In genomic region chr8:70001176-70001891, GRCm38 (mm10) we compare ENCODE assay signal across 7 mouse cellular contexts. TPM values are rescaled to one million over a fixed set of nuclear protein-coding genes. Genes with fewer than 3 reads are reported as not detected.
A peak's percentile ranks its signal among the peaks of the same experiment; 100 is the strongest.
DNase-seq lines count a peak whose midpoint lies in the region; TF ChIP-seq lines count a peak whose summit lies in the region.

No protein-coding gene starts in this region.

- in situ Hi-C loops in ES-E14 (cut with MboI; ENCODE audit: low sequenced_read_pairs in 2 of 2, unreplicated experiment in 2 of 2) = no loop called here

- DNase-seq in ES-E14 (ENCODE audit: low read depth, low spot score) = peak; percentile 81
- DNase-seq in adrenal gland, postnatal 10 days = peak; percentile 64
- DNase-seq in heart, postnatal 14 days = peak; percentile 54 to 65
- peak; percentile 95 for DNase-seq in large intestine, adult 2 months (ENCODE audit: low read depth, low spot score)
- peak; percentile 42 for DNase-seq in midbrain, embryonic 10.5 days (ENCODE audit: low spot score)
- DNase-seq in spleen, adult 2 months (ENCODE audit: low read depth in 1 of 2, low spot score in 2 of 2) = peak; percentile 53 to 60

- H3K9me3 ChIP-seq in ES-E14 (ENCODE audit: control insufficient read depth, insufficient read depth, low read depth, low read length) = no peaks in the 10 kb centered on the region
- H3K9me3 ChIP-seq in erythroblast, embryonic 14.5 days (ENCODE audit: control insufficient read depth, low read length) = no peaks in the 10 kb centered on the region
- no peaks in the 10 kb centered on the region for H3K9me3 ChIP-seq in midbrain, embryonic 10.5 days (replicated peaks)

- peak overlapping the region; percentile 69 to 71 for H3K4me3 ChIP-seq in ES-E14 (ENCODE audit: insufficient read depth in 1 of 2, low read depth in 1 of 2, low read length in 2 of 2, poor library complexity in 1 of 2, severe bottlenecking in 1 of 2)
- peak overlapping the region; percentile 61 for H3K4me3 ChIP-seq in erythroblast, embryonic 14.5 days (replicated peaks)
- H3K4me3 ChIP-seq in midbrain, embryonic 10.5 days = peak overlapping the region; percentile 36
- peak overlapping the region; percentile 43 for H3K4me3 ChIP-seq in spleen, adult 2 months (ENCODE audit: extremely low read depth, insufficient read depth, insufficient read length)

- under 1% methylated on average over 16 of the region's 16 CpGs for WGBS in large intestine, adult 2 months
- 5% methylated on average over 16 of the region's 16 CpGs for WGBS in midbrain, embryonic 10.5 days
- under 1% methylated on average over 16 of the region's 16 CpGs for WGBS in spleen, adult 2 months

- peaks cover 6 to 20% of the 10 kb centered on the region in 2 experiments; a peak in 3 of 4 replicates for H3K4me1 ChIP-seq in ES-E14 (ENCODE audit: control insufficient read depth in 2 of 2, insufficient read depth in 2 of 2, low read length in 2 of 2, poor library complexity in 1 of 2)
- peaks cover 37% of the 10 kb centered on the region for H3K4me1 ChIP-seq in erythroblast, embryonic 14.5 days (ENCODE audit: control insufficient read depth)
- peaks cover 22% of the 10 kb centered on the region for H3K4me1 ChIP-seq in midbrain, embryonic 10.5 days
- H3K4me1 ChIP-seq in spleen, adult 2 months (ENCODE audit: control insufficient read depth, insufficient read depth, insufficient read length) = peaks cover 16% of the 10 kb centered on the region; the same call in 1 of the 2 replicates

- intact Hi-C loops in heart, postnatal 14 days (cut with DNase I) = loop anchor here (1.0 kb wide), 1 partner anchor 82 kb away; no protein-coding TSS in a partner anchor

- no peak for TF ChIP-seq POLR2A in spleen, adult 2 months (IDR thresholded peaks at IDR 0.05; ENCODE audit: low read depth, low read length)

- H3K27ac ChIP-seq in ES-E14 (ENCODE audit: insufficient read depth, low read depth, low read length, poor library complexity, severe bottlenecking) = peak overlapping the region; percentile 96
- peak overlapping the region; percentile 49 for H3K27ac ChIP-seq in midbrain, embryonic 10.5 days (replicated peaks)
- H3K27ac ChIP-seq in spleen, adult 2 months (ENCODE audit: insufficient read depth, low read length) = peak overlapping the region; percentile 78

- peak overlapping the region; percentile 84 for H3K9ac ChIP-seq in ES-E14 (ENCODE audit: insufficient read depth, low read depth, low read length, poor library complexity, severe bottlenecking)

- peak; percentile 60; the same call in 1 of the 2 replicates for TF ChIP-seq CTCF in spleen, adult 2 months (IDR thresholded peaks at IDR 0.05; ENCODE audit: extremely low read depth, insufficient read depth, insufficient read length, insufficient replicate concordance)

- H3K27me3 ChIP-seq in erythroblast, embryonic 14.5 days (ENCODE audit: control insufficient read depth) = no peaks in the 10 kb centered on the region
- no peaks in the 10 kb centered on the region for H3K27me3 ChIP-seq in midbrain, embryonic 10.5 days (ENCODE audit: low read depth, poor library complexity, severe bottlenecking)
- H3K27me3 ChIP-seq in spleen, adult 2 months (ENCODE audit: control insufficient read depth, insufficient read depth, low read length) = no peaks in the 10 kb centered on the region

- no peaks in the 10 kb centered on the region for H3K36me3 ChIP-seq in ES-E14 (ENCODE audit: control insufficient read depth, insufficient read depth, low read length, poor library complexity, severe bottlenecking)
- no peaks in the 10 kb centered on the region for H3K36me3 ChIP-seq in erythroblast, embryonic 14.5 days (ENCODE audit: control insufficient read depth)
- H3K36me3 ChIP-seq in midbrain, embryonic 10.5 days = no peaks in the 10 kb centered on the region
- H3K36me3 ChIP-seq in spleen, adult 2 months (ENCODE audit: control insufficient read depth, insufficient read depth, low read length) = no peaks in the 10 kb centered on the region

TF ChIP-seq in ES-E14, 5 proteins besides CTCF, POLR2A, EP300 and RAD21:
- TF ChIP-seq ZNF384 (IDR thresholded peaks at IDR 0.05; ENCODE audit: low read depth, low read length) (no peak), CHD2 (IDR thresholded peaks at IDR 0.05; ENCODE audit: low read depth, low read length) (peak; percentile 70; the same call in 1 of the 2 replicates)
TF ChIP-seq in ES-E14: peak in this region for 1.

RNA-seq across cellular contexts. Expression of gene Gatad2a, which starts 5.2 kb away (rescaled TPM):
- 139 and 148 TPM in 2 replicates for total RNA-seq in ES-E14 (2012; rRNA removed)
- total RNA-seq in adrenal gland, postnatal 10 days (2021) = 10 to 100 TPM; 84.4 to 90.0 TPM
- 5.9 and 8.1 TPM in 2 replicates for polyA plus RNA-seq in erythroblast, embryonic 14.5 days (2012)
- 10 to 100 TPM; 41.7 to 41.9 TPM for total RNA-seq in heart, postnatal 14 days (2021)
- 45.2 and 73.1 TPM in 2 replicates for polyA plus RNA-seq in large intestine, adult 2 months (2012; rRNA removed)
- 48.0 and 48.7 TPM in 2 replicates for polyA plus RNA-seq in midbrain, embryonic 10.5 days (2016; fragmentation: Nextera tagmentation; extraction: Ambion mirVana)
- 45.8 and 64.6 TPM in 2 replicates for polyA plus RNA-seq in spleen, adult 2 months (2012; rRNA removed)

RNA-seq across cellular contexts. Expression of gene Mau2, which starts 41.2 kb away (rescaled TPM):
- 82.4 and 124 TPM in 2 replicates for total RNA-seq in ES-E14 (2012; rRNA removed)
- total RNA-seq in adrenal gland, postnatal 10 days (2021) = 10 to 100 TPM; 53.8 to 56.2 TPM
- 1.5 TPM in 2 replicates for polyA plus RNA-seq in erythroblast, embryonic 14.5 days (2012)
- total RNA-seq in heart, postnatal 14 days (2021) = 10 to 100 TPM; 39.3 to 40.3 TPM
- 52.0 and 84.9 TPM in 2 replicates for polyA plus RNA-seq in large intestine, adult 2 months (2012; rRNA removed)
- polyA plus RNA-seq in midbrain, embryonic 10.5 days (2016; fragmentation: Nextera tagmentation; extraction: Ambion mirVana) = 57.2 and 67.4 TPM in 2 replicates
- polyA plus RNA-seq in spleen, adult 2 months (2012; rRNA removed) = 83.3 and 108 TPM in 2 replicates

RNA-seq across cellular contexts. Expression of gene Sugp1, which starts 41.3 kb away (rescaled TPM):
- total RNA-seq in ES-E14 (2012; rRNA removed) = 38.5 and 38.8 TPM in 2 replicates
- 10 to 100 TPM; 24.1 to 29.7 TPM for total RNA-seq in adrenal gland, postnatal 10 days (2021)
- polyA plus RNA-seq in erythroblast, embryonic 14.5 days (2012) = 4.0 TPM in 2 replicates
- 10 to 100 TPM; 19.1 to 19.4 TPM for total RNA-seq in heart, postnatal 14 days (2021)
- polyA plus RNA-seq in large intestine, adult 2 months (2012; rRNA removed) = 10.8 and 11.1 TPM in 2 replicates
- 51.9 and 57.7 TPM in 2 replicates for polyA plus RNA-seq in midbrain, embryonic 10.5 days (2016; fragmentation: Nextera tagmentation; extraction: Ambion mirVana)
- polyA plus RNA-seq in spleen, adult 2 months (2012; rRNA removed) = 8.9 and 9.4 TPM in 2 replicates

Comparison
In these comparisons a context has a peak if more than half of its experiments do, and no peak if none do; other contexts are left out.
1. Peak in every context shown above with its lines: DNase-seq, H3K4me3 ChIP-seq and H3K27ac ChIP-seq.
2. DNase-seq: peak in every context shown above with its lines; median percentile 95 in large intestine, adult 2 months; 81 in ES-E14; 64 in adrenal gland, postnatal 10 days; 60 in heart, postnatal 14 days; 56 in spleen, adult 2 months; 42 in midbrain, embryonic 10.5 days.
3. RNA of gene Mau2, which starts 41.2 kb away (polyA plus RNA-seq): 83.3 to 108 TPM in spleen, adult 2 months, 57.2 to 67.4 TPM in midbrain, embryonic 10.5 days and 52.0 to 84.9 TPM in large intestine, adult 2 months; 1.5 TPM in erythroblast, embryonic 14.5 days; every median in the first group is over 10 times any median in the second.